Mouse (Mus musculus) embryonic facial prominence, embryonic 13.5 days (tissue): ENCODE results near the gene Slc25a18. TPM values are rescaled to one million over a fixed set of nuclear protein-coding genes. Genes with fewer than 3 reads are reported as not detected.

Experiments used
- ATAC-seq: fragments of 200-750 bp; cut with Nextera tagmentation; 2 replicates; pipeline ENCODE4 v1.8.0; 2017; ENCODE audit warnings: low read depth; ENCODE audit not compliant: insufficient number of reproducible peaks, insufficient read depth, low FRiP score, low TSS enrichment
- H3K27ac ChIP-seq: fragments of 300-500 bp; sonication (generic); 2 replicates; pipeline ENCODE4 v1.5.1; 2015; ENCODE audit warnings: moderate library complexity, mild to moderate bottlenecking, inconsistent platforms
- H3K27me3 ChIP-seq: fragments of 300-500 bp; sonication (generic); 2 replicates; pipeline ENCODE4 v1.6.1; 2015; ENCODE audit warnings: mild to moderate bottlenecking, inconsistent platforms
- H3K36me3 ChIP-seq: fragments of 300-500 bp; sonication (generic); 2 replicates; pipeline ENCODE4 v1.6.1; 2015; ENCODE audit warnings: mild to moderate bottlenecking, inconsistent platforms
- H3K4me1 ChIP-seq: fragments of 300-500 bp; sonication (generic); 2 replicates; pipeline ENCODE4 v1.6.1; 2015; ENCODE audit warnings: inconsistent platforms
- H3K4me2 ChIP-seq: fragments of 300-500 bp; sonication (generic); 2 replicates; pipeline ENCODE4 v1.6.1; 2015; ENCODE audit warnings: moderate library complexity, mild to moderate bottlenecking, inconsistent platforms
- H3K4me3 ChIP-seq: fragments of 300-500 bp; sonication (generic); 2 replicates; pipeline ENCODE4 v1.5.1; 2015; ENCODE audit warnings: mild to moderate bottlenecking, inconsistent platforms
- H3K9ac ChIP-seq: fragments of 300-500 bp; sonication (generic); 2 replicates; pipeline ENCODE4 v1.6.1; 2015; ENCODE audit warnings: mild to moderate bottlenecking, inconsistent platforms
- H3K9me3 ChIP-seq: fragments of 300-500 bp; sonication (generic); 2 replicates; pipeline ENCODE4 v1.6.1; 2016; ENCODE audit warnings: inconsistent platforms
- WGBS: fragments of 180-500 bp; shearing (Covaris S2); methylation state at CpG from one replicate; pipeline ENCODE4 v1.1.7; 2015; ENCODE audit warnings: mixed read lengths; 5-methylcytosine and 5-hydroxymethylcytosine counted together
- polyA plus RNA-seq: library from polyadenylated mRNA; unstranded; fragments of >200 nt; fragmentation: Nextera tagmentation; extraction: Ambion mirVana; gene quantifications from 2 replicates; pipeline ENCODE4 v1.2.1, GENCODE M21; 2015

The Slc25a18 gene
- polyA plus RNA-seq, 1 experiment from 2014 or later: 0.24 TPM

GRCm38 (mm10) chr6:120777533-120777932 is 4.2 kb downstream of the Slc25a18 start:
- H3K4me3 ChIP-seq: no peak overlapping the region
- ATAC-seq: no peak
- no peaks in the 10 kb centered on the region for H3K27me3 ChIP-seq
- no peak overlapping the region for H3K27ac ChIP-seq
- H3K4me1 ChIP-seq: no peaks in the 10 kb centered on the region
- no peak overlapping the region for H3K4me2 ChIP-seq
- no peaks in the 10 kb centered on the region for H3K36me3 ChIP-seq
- WGBS: 86% methylated on average over 9 of the region's 9 CpGs
- no peaks in the 10 kb centered on the region for H3K9me3 ChIP-seq
- H3K9ac ChIP-seq: no peak overlapping the region

GRCm38 (mm10) chr6:120778226-120778625 is 4.8 kb downstream of the Slc25a18 start:
- ATAC-seq: no peak
- H3K36me3 ChIP-seq: no peaks in the 10 kb centered on the region
- no peak overlapping the region for H3K4me2 ChIP-seq
- no peaks in the 10 kb centered on the region for H3K27me3 ChIP-seq
- no peak overlapping the region for H3K9ac ChIP-seq
- no peaks in the 10 kb centered on the region for H3K4me1 ChIP-seq
- H3K4me3 ChIP-seq: no peak overlapping the region
- 56% methylated on average over 3 of the region's 3 CpGs for WGBS
- H3K27ac ChIP-seq: no peak overlapping the region
- H3K9me3 ChIP-seq: no peaks in the 10 kb centered on the region

- H3K4me3 ChIP-seq: no peak overlapping the region
- WGBS: 85% methylated on average over 2 of the region's 2 CpGs
- ATAC-seq: no peak
- H3K27me3 ChIP-seq: no peaks in the 10 kb centered on the region
- no peaks in the 10 kb centered on the region for H3K9me3 ChIP-seq
- H3K9ac ChIP-seq: no peak overlapping the region
- no peak overlapping the region for H3K4me2 ChIP-seq
- H3K4me1 ChIP-seq: 0 out of 2 replicates have a peak, but pooled peaks cover 3% of the 10 kb centered on the region
- no peaks in the 10 kb centered on the region for H3K36me3 ChIP-seq
- no peak overlapping the region for H3K27ac ChIP-seq
Measured at GRCm38 (mm10) chr6:120782948-120783347, 9.6 kb downstream of the Slc25a18 start.

- Histone ChIP-seq H3K9me3 (no peaks in the 10 kb centered on the region), H3K9ac (no peak overlapping the region), H3K4me3 (no peak overlapping the region), H3K4me2 (no peak overlapping the region), H3K27ac (no peak overlapping the region), H3K36me3 (no peaks in the 10 kb centered on the region), H3K4me1 (0 out of 2 replicates have a peak, but pooled peaks cover 3% of the 10 kb centered on the region), H3K27me3 (no peaks in the 10 kb centered on the region)
- no peak for ATAC-seq
- 52% methylated on average over 7 of the region's 7 CpGs for WGBS
Measured at GRCm38 (mm10) chr6:120784351-120784750, 11.0 kb downstream of the Slc25a18 start.

GRCm38 (mm10) chr6:120788068-120788607 is 14.8 kb downstream of the Slc25a18 start:
- no peak overlapping the region for H3K27ac ChIP-seq
- no peak overlapping the region for H3K4me2 ChIP-seq
- no peak overlapping the region for H3K4me3 ChIP-seq
- 83% methylated on average over 5 of the region's 5 CpGs for WGBS
- peaks cover 16% of the 10 kb centered on the region for H3K36me3 ChIP-seq
- H3K4me1 ChIP-seq: 0 out of 2 replicates have a peak, but pooled peaks cover 3% of the 10 kb centered on the region
- H3K9me3 ChIP-seq: no peaks in the 10 kb centered on the region
- ATAC-seq: no peak
- H3K27me3 ChIP-seq: no peaks in the 10 kb centered on the region
- H3K9ac ChIP-seq: no peak overlapping the region

- Histone ChIP-seq H3K4me1 (0 out of 2 replicates have a peak, but pooled peaks cover 3% of the 10 kb centered on the region), H3K36me3 (peaks cover 24% of the 10 kb centered on the region), H3K27me3 (no peaks in the 10 kb centered on the region), H3K9ac (no peak overlapping the region), H3K4me2 (no peak overlapping the region), H3K27ac (no peak overlapping the region), H3K4me3 (no peak overlapping the region), H3K9me3 (no peaks in the 10 kb centered on the region)
- no peak for ATAC-seq
Measured at GRCm38 (mm10) chr6:120788904-120789303, 15.5 kb downstream of the Slc25a18 start.

- H3K9ac ChIP-seq: no peak overlapping the region
- H3K4me3 ChIP-seq: no peak overlapping the region
- H3K4me2 ChIP-seq: no peak overlapping the region
- ATAC-seq: no peak
- 0 out of 2 replicates have a peak, but pooled peaks cover 3% of the 10 kb centered on the region for H3K4me1 ChIP-seq
- H3K27ac ChIP-seq: no peak overlapping the region
- H3K36me3 ChIP-seq: peaks cover 36% of the 10 kb centered on the region
- WGBS: 89% methylated on average over 10 of the region's 11 CpGs
- H3K27me3 ChIP-seq: no peaks in the 10 kb centered on the region
- H3K9me3 ChIP-seq: no peaks in the 10 kb centered on the region
Measured at GRCm38 (mm10) chr6:120790153-120790552, 16.8 kb downstream of the Slc25a18 start.

- Histone ChIP-seq H3K9me3 (no peaks in the 10 kb centered on the region), H3K36me3 (peaks cover 42% of the 10 kb centered on the region), H3K27ac (no peak overlapping the region), H3K27me3 (no peaks in the 10 kb centered on the region), H3K4me1 (no peaks in the 10 kb centered on the region), H3K4me2 (no peak overlapping the region), H3K4me3 (no peak overlapping the region), H3K9ac (no peak overlapping the region)
- WGBS: 52% methylated on average over 5 of the region's 5 CpGs
- no peak for ATAC-seq
Measured at GRCm38 (mm10) chr6:120790717-120791116, 17.3 kb downstream of the Slc25a18 start.

- H3K4me2 ChIP-seq: no peak overlapping the region
- WGBS: 84% methylated on average over 8 of the region's 8 CpGs
- H3K9ac ChIP-seq: no peak overlapping the region
- H3K4me3 ChIP-seq: no peak overlapping the region
- H3K36me3 ChIP-seq: peaks cover 64% of the 10 kb centered on the region
- no peak overlapping the region for H3K27ac ChIP-seq
- H3K9me3 ChIP-seq: no peaks in the 10 kb centered on the region
- no peaks in the 10 kb centered on the region for H3K27me3 ChIP-seq
- H3K4me1 ChIP-seq: no peaks in the 10 kb centered on the region
- no peak for ATAC-seq
Measured at GRCm38 (mm10) chr6:120792947-120793346, 19.6 kb downstream of the Slc25a18 start.

- H3K4me1 ChIP-seq: no peaks in the 10 kb centered on the region
- H3K36me3 ChIP-seq: peaks cover 87% of the 10 kb centered on the region
- H3K9ac ChIP-seq: no peak overlapping the region
- no peaks in the 10 kb centered on the region for H3K27me3 ChIP-seq
- H3K9me3 ChIP-seq: no peaks in the 10 kb centered on the region
- H3K27ac ChIP-seq: no peak overlapping the region
- ATAC-seq: no peak
- H3K4me3 ChIP-seq: no peak overlapping the region
- WGBS: 81% methylated on average over 5 of the region's 5 CpGs
- H3K4me2 ChIP-seq: no peak overlapping the region
Measured at GRCm38 (mm10) chr6:120795422-120796086, 22.2 kb downstream of the Slc25a18 start.

- Histone ChIP-seq H3K4me3 (no peak overlapping the region), H3K9ac (no peak overlapping the region), H3K27ac (no peak overlapping the region), H3K4me1 (no peaks in the 10 kb centered on the region), H3K36me3 (peaks cover 92% of the 10 kb centered on the region), H3K9me3 (no peaks in the 10 kb centered on the region), H3K27me3 (no peaks in the 10 kb centered on the region), H3K4me2 (no peak overlapping the region)
- no peak for ATAC-seq
- 85% methylated on average over 2 of the region's 2 CpGs for WGBS
Measured at GRCm38 (mm10) chr6:120796111-120796510, 22.7 kb downstream of the Slc25a18 start.

- Histone ChIP-seq H3K4me1 (no peaks in the 10 kb centered on the region), H3K27ac (no peak overlapping the region), H3K9ac (no peak overlapping the region), H3K4me3 (no peak overlapping the region), H3K4me2 (no peak overlapping the region), H3K9me3 (no peaks in the 10 kb centered on the region), H3K36me3 (peaks cover 97% of the 10 kb centered on the region), H3K27me3 (no peaks in the 10 kb centered on the region)
- WGBS: 87% methylated on average over 7 of the region's 7 CpGs
- ATAC-seq: no peak
Measured at GRCm38 (mm10) chr6:120798019-120798418, 24.6 kb downstream of the Slc25a18 start.
